Mouse (Mus musculus) forebrain, embryonic 11.5 days (tissue): Measurements from ENCODE around the gene Gpd2. TPM values are rescaled to one million over a fixed set of nuclear protein-coding genes. Genes with fewer than 3 reads are reported as not detected.

ENCODE experiments used
- ATAC-seq: fragments of 200-750 bp; cut with Nextera tagmentation; replicated peaks from 2 replicates; pipeline ENCODE4 v1.8.0; 2017; ENCODE audit warnings: moderate TSS enrichment; ENCODE audit not compliant: low FRiP score
- DNase-seq: peaks from one replicate; pipeline ENCODE4 v3.0.0-alpha.2; 2017; ENCODE audit warnings: low spot score
- H3K27ac ChIP-seq: fragments of 300-500 bp; sonication (generic); 2 replicates; pipeline ENCODE4 v1.5.1; 2014; ENCODE audit warnings: low read depth, low read length
- H3K27me3 ChIP-seq: fragments of 300-500 bp; sonication (generic); 2 replicates; pipeline ENCODE4 v1.6.1; 2014; ENCODE audit warnings: mild to moderate bottlenecking, low read length, mixed read lengths; ENCODE audit not compliant: control insufficient read depth, insufficient read depth
- H3K36me3 ChIP-seq: fragments of 300-500 bp; sonication (generic); 2 replicates; pipeline ENCODE4 v1.6.1; 2014; ENCODE audit warnings: mild to moderate bottlenecking, low read length, moderate library complexity, mixed read lengths; ENCODE audit not compliant: control insufficient read depth, insufficient read depth
- H3K4me1 ChIP-seq: fragments of 300-500 bp; sonication (generic); replicated peaks from 2 replicates; pipeline ENCODE4 v1.6.1; 2014; ENCODE audit warnings: low read length, mixed read lengths; ENCODE audit not compliant: control insufficient read depth, insufficient read depth
- H3K4me2 ChIP-seq: fragments of 300-500 bp; sonication (generic); 2 replicates; pipeline ENCODE4 v1.6.1; 2014; ENCODE audit warnings: low read depth, mild to moderate bottlenecking, low read length, moderate library complexity, mixed read lengths; ENCODE audit not compliant: severe bottlenecking
- H3K4me3 ChIP-seq: fragments of 300-500 bp; sonication (generic); 2 replicates; pipeline ENCODE4 v1.5.1; 2014; ENCODE audit warnings: low read depth, low read length
- H3K9ac ChIP-seq: fragments of 300-500 bp; sonication (generic); 2 replicates; pipeline ENCODE4 v1.6.1; 2014; ENCODE audit warnings: low read length
- H3K9me3 ChIP-seq: fragments of 300-500 bp; sonication (generic); 2 replicates; pipeline ENCODE4 v1.6.1; 2016; ENCODE audit warnings: low read length, mixed read lengths; ENCODE audit not compliant: control insufficient read depth
- WGBS: fragments of 180-500 bp; shearing (Covaris S2); extraction: QIAGEN DNeasy Blood & Tissue Kit; methylation state at CpG from one replicate; pipeline ENCODE4 v1.1.7; 2014; 5-methylcytosine and 5-hydroxymethylcytosine counted together
- polyA plus RNA-seq: library from polyadenylated mRNA; unstranded; fragments of >200 nt; fragmentation: Nextera tagmentation; extraction: Ambion mirVana; gene quantifications from 2 replicates; pipeline ENCODE4 v1.2.1, GENCODE M21; 2014

The Gpd2 gene
- polyA plus RNA-seq, 1 experiment from 2014 or later = 29.0 TPM

DNA sequence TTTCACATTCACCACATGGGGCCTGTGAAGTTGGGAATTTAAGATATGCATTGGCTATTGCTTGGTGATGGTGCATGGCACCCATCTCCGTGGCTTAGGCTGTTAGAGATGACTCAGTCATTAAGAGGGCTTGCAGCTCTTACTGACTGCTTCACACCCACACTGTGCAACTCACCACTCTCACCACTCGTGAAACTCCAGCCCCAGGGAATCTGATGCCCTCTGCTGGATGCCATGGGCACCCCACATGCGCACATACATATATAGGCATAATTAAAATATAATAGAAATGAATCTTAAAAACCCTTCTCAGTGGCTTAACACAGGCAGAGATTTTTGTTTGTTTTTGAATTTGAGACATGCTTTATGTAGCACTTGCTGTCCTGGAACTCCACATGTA lies 125.1 kb downstream of the Gpd2 start:
- Histone ChIP-seq H3K4me1 (no peaks in the 10 kb centered on the region), H3K27me3 (no peaks in the 10 kb centered on the region), H3K9me3 (no peaks in the 10 kb centered on the region), H3K9ac (no peak overlapping the region), H3K27ac (no peak overlapping the region), H3K4me3 (no peak overlapping the region), H3K36me3 (no peaks in the 10 kb centered on the region), H3K4me2 (no peak overlapping the region)
- 88% methylated on average over 3 of the region's 3 CpGs for WGBS
- ATAC-seq (no peak), DNase-seq (no peak)

DNA sequence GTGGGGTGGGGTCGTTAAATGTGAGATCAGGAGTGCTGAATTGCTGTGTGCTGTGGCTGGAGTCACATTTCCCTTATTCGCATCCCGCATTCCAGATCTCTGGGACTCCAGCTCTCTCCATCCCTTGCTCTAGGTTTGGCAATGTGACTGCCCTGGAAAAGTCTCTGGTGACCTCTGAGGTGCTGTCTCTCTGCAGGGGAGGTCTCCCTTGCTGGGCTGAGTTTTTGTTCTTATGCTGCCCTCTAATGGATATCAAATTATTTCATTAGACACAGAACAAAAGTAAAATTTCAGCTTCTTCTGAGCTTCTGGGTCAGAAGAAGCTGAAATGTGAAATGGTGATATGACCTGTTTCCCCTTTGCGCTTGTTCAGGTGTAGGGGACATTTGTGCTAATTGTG lies 137.2 kb downstream of the Gpd2 start:
- Histone ChIP-seq H3K27ac (no peak overlapping the region), H3K4me1 (peaks cover 28% of the 10 kb centered on the region), H3K4me3 (no peak overlapping the region), H3K9ac (no peak overlapping the region), H3K9me3 (no peaks in the 10 kb centered on the region), H3K27me3 (no peaks in the 10 kb centered on the region), H3K4me2 (no peak overlapping the region), H3K36me3 (no peaks in the 10 kb centered on the region)
- WGBS = 18% methylated on average over 4 of the region's 4 CpGs
- ATAC-seq (no peak), DNase-seq (no peak)

DNA sequence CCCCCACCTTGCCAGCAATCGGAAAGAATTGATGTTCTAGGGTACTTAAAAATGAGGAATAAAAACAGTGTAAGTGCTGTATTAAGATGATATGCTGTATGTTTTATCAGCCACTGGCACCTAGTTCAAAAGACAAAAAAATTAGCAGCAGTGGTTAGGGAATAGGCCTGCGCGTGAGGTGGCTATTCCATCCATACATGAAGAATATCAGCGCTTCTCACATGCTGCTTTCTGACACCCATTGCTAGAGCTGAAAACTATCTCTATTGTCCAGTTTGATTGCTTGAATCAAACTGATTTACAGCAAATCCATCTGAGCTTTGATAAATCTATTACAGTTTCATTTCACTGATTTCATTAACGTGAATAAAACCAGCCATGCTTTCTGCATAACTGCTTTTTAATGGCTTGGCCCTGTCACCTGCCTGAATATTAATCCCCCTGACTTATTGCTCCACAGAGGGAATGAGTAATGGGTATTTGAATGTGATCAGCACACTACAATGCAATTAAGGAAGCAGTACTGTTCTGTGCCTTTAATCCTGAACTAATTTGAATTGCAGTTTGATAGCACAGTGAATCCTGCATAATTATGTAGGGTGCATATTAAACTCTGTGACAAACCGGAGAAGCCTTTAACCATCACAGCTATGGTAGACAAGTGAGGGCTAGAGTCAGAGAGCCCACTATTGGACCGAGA lies 137.9 kb downstream of the Gpd2 start:
- no peak for DNase-seq

DNA sequence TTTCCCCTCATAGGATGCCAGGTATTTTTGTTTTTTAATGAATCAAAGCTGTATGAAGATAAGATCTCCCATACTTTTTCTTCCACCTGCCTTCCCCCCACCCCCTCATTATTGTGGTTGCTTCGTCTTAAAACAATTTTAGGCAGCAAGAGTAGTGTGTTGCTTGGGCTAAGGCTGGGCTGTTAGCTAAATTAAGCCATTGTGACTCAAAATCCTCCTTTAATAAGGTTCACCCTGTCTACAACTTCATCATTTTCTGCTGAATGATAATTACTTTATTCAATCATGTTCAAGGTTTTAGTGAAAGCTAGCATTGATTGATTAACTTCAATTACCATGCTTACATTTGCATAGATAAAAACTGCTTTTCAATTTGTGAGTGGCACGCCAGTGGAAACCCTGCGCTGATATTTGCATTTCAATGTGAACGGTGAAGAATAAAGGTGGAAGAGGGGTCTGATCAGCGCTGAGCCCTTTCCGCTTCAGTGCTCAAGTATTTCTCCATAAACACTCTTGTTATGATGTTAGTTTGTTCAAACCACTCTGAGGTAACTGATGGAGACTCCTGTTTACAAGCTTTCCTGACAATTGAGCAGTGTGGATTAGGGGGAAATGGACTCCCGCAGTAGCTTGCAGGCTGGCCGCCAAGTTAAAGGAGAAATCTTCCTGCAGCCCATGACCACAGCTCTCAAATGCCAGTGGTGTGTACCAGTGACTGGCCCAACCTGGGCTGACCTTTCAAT lies 140.9 kb downstream of the Gpd2 start:
- peak; percentile 88 for ATAC-seq
- Histone ChIP-seq H3K27ac (no peak overlapping the region), H3K9me3 (no peaks in the 10 kb centered on the region), H3K9ac (no peak overlapping the region), H3K27me3 (no peaks in the 10 kb centered on the region), H3K36me3 (no peaks in the 10 kb centered on the region), H3K4me2 (0 out of 2 replicates have a peak overlapping the region, but pooled peaks have one; percentile 3), H3K4me1 (peaks cover 28% of the 10 kb centered on the region), H3K4me3 (no peak overlapping the region)
- WGBS = 6% methylated on average over 8 of the region's 8 CpGs
- DNase-seq = peak; percentile 70

More for the DNA sequence above, 137.9 kb downstream of the Gpd2 start:
- no peak overlapping the region for H3K9ac ChIP-seq
- peak; percentile 29 for ATAC-seq
- no peak overlapping the region for H3K27ac ChIP-seq
- H3K36me3 ChIP-seq = no peaks in the 10 kb centered on the region
- peaks cover 28% of the 10 kb centered on the region for H3K4me1 ChIP-seq
- 48% methylated on average over 7 of the region's 7 CpGs for WGBS
- H3K27me3 ChIP-seq = no peaks in the 10 kb centered on the region
- H3K4me3 ChIP-seq = no peak overlapping the region
- H3K4me2 ChIP-seq = no peak overlapping the region
- H3K9me3 ChIP-seq = no peaks in the 10 kb centered on the region

DNA sequence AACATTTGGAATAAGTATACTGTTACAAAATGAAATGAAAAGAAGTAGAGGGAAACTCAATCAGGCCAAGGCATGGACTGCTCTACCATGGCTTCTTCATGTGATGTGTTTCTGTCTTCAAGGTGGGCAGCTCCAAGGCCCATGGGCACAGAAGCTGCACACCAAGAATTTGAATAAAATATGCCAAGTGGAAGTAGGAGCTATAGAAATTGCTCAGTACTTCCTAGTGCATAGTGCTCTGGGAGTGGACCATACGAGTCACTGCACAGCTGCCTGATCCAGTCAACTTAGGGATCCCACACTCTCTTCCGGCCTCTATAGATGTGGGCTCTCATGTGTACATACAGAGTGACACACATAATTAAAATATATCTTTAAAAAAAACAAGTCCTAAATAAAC lies 147.2 kb downstream of the Gpd2 start:
- ATAC-seq = no peak
- Histone ChIP-seq H3K4me2 (no peak overlapping the region), H3K27ac (no peak overlapping the region), H3K9me3 (no peaks in the 10 kb centered on the region), H3K4me3 (no peak overlapping the region), H3K4me1 (peaks cover 6% of the 10 kb centered on the region), H3K9ac (no peak overlapping the region), H3K27me3 (no peaks in the 10 kb centered on the region), H3K36me3 (no peaks in the 10 kb centered on the region)
- 88% methylated on average over 2 of the region's 2 CpGs for WGBS
- DNase-seq = no peak

DNA sequence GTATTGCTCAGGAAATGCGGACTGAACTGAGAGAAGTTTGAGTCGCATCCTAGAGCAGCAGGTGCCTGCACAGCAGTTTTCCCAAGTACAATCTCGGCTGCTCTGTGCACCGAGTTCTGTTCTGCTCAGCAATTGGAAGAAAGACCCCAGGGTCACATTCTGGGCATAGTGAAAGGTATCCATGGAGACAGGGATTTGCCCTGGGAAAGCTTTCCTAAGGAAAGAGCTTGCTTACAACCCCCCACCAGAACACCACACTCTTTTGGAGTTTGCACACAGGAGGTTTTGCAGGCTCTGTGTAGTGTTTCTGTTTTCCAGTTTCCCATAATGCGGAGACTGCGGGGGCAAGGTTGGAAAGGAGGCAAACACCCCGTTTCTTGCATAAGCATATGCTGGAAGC lies 150.4 kb downstream of the Gpd2 start:
- Histone ChIP-seq H3K4me1 (peaks cover 6% of the 10 kb centered on the region), H3K9ac (no peak overlapping the region), H3K9me3 (peaks cover 6% of the 10 kb centered on the region; the same call in 1 of the 2 replicates), H3K36me3 (no peaks in the 10 kb centered on the region), H3K27ac (peak overlapping the region; percentile 81), H3K4me2 (no peak overlapping the region), H3K4me3 (no peak overlapping the region), H3K27me3 (no peaks in the 10 kb centered on the region)
- ATAC-seq = peak; percentile 92
- peak; percentile 77 for DNase-seq
- WGBS = 11% methylated on average over 7 of the region's 7 CpGs

DNA sequence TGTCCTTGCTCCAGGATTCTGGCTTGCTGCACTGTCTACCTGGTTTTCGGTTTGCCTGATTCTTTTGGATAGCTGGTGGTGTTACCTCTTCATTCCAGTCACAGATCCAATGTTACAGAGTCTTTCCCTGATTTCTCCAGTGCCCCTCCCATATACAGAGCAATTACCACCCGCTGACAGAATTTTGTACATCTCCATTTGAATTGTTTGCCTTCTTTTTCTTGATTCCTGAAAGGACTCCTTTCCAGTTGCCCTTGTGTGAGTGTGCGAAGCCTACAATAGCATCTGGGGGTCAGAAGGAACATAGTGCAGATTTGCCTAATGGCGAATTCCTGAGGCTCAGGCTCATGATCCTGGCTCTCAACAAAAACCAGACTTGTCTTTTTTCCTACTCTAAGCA lies 157.6 kb downstream of the Gpd2 start:
- Histone ChIP-seq H3K4me2 (no peak overlapping the region), H3K9ac (no peak overlapping the region), H3K4me3 (no peak overlapping the region), H3K36me3 (no peaks in the 10 kb centered on the region), H3K9me3 (peaks cover 6% of the 10 kb centered on the region; the same call in 1 of the 2 replicates), H3K4me1 (no peaks in the 10 kb centered on the region), H3K27ac (no peak overlapping the region), H3K27me3 (no peaks in the 10 kb centered on the region)
- 88% methylated on average over 4 of the region's 4 CpGs for WGBS
- DNase-seq (no peak), ATAC-seq (no peak)

DNA sequence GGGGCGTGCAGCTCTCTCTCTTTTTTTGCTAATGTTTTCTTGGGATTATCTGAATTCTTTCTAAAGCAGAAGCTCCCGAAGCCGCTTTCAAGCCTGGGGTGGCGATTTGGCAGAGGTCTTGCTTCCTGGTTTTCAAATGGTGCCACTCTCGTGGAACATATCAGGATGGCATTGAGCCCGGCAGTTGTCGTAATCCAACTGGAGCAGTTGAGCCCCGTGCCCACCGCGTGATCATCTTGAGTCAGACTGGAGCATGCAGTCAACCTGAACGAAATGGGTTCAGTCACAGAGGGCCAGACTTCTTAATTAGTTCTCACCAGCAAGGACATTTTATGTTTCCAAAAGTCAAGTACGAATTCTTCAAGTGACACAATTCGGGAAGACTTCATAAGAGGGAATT lies 158.6 kb downstream of the Gpd2 start:
- Histone ChIP-seq H3K9ac (no peak overlapping the region), H3K27me3 (no peaks in the 10 kb centered on the region), H3K4me1 (no peaks in the 10 kb centered on the region), H3K4me2 (no peak overlapping the region), H3K4me3 (no peak overlapping the region), H3K36me3 (no peaks in the 10 kb centered on the region), H3K9me3 (no peaks in the 10 kb centered on the region; the same call in 1 of the 2 replicates), H3K27ac (no peak overlapping the region)
- DNase-seq (no peak), ATAC-seq (no peak)
- 96% methylated on average over 13 of the region's 13 CpGs for WGBS
